Mouse (Mus musculus): ENCODE measurements at regions not wholly inside any gene's neighbourhood (a gene's known extent, or its start where the extent isn't known, plus 50 kb on each side); places are given as distances from the start of the nearest gene placed in this dataset.
"Not testable (repeated sequence)": the region's sequence is repeated elsewhere in the genome, so short reads cannot be mapped to it uniquely, and the experiment has no call there.

DNA sequence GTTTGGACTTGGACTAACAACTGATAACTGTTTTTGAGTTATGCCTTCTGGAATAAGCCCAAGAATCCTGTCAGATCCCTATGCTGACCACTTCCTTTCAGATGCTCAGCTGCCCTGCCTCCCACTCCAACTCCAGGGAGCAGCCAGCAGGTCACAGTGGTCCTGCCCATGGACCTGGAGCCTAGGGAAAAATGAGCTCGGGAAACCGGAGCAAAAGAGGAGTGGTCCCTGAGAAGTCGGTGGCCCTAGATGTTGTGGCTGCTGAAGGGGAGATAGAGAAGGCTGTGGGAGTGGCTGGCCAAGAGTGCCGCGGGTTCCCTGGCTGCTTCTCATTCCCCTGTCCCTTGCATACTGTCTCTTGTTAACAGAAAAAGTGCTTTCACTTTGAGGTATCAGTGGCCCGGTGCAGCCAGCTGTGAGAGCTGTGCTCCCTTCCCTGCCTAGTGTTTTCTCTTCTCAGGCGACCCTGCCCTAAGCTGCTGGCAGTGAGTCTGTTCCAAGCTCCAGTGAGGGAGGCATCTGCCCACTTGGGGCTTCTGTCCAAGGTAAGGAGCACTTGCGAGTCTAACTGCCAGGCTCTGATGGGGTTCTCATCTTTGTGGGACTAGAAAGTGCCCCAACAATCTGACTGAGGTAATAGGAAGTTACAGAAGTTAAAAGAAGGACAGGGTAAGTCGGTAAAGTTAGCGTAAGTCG, 357.2 kb downstream of the Plekhb2 start:
- no peaks in the 10 kb centered on the region for H3K27me3 ChIP-seq (replicated peaks; ENCODE audit: control insufficient read depth, insufficient read depth, low read length)
- no peaks in the 10 kb centered on the region for H3K9me3 ChIP-seq (ENCODE audit: control insufficient read depth, low read length)
- no peaks in the 10 kb centered on the region for H3K4me1 ChIP-seq (replicated peaks; ENCODE audit: control insufficient read depth, insufficient read depth, low read length)
- no peak overlapping the region for H3K9ac ChIP-seq (replicated peaks; ENCODE audit: low read depth, low read length)
- WGBS: 88% methylated on average over 11 of the region's 11 CpGs
- H3K36me3 ChIP-seq (ENCODE audit: control insufficient read depth, insufficient read depth): no peaks in the 10 kb centered on the region
- no peak overlapping the region for H3K27ac ChIP-seq (ENCODE audit: low read length)
- no peak overlapping the region for H3K4me3 ChIP-seq (replicated peaks; ENCODE audit: low read length)
- H3K4me2 ChIP-seq (ENCODE audit: low read length): no peak overlapping the region
- ATAC-seq: no peak

DNA sequence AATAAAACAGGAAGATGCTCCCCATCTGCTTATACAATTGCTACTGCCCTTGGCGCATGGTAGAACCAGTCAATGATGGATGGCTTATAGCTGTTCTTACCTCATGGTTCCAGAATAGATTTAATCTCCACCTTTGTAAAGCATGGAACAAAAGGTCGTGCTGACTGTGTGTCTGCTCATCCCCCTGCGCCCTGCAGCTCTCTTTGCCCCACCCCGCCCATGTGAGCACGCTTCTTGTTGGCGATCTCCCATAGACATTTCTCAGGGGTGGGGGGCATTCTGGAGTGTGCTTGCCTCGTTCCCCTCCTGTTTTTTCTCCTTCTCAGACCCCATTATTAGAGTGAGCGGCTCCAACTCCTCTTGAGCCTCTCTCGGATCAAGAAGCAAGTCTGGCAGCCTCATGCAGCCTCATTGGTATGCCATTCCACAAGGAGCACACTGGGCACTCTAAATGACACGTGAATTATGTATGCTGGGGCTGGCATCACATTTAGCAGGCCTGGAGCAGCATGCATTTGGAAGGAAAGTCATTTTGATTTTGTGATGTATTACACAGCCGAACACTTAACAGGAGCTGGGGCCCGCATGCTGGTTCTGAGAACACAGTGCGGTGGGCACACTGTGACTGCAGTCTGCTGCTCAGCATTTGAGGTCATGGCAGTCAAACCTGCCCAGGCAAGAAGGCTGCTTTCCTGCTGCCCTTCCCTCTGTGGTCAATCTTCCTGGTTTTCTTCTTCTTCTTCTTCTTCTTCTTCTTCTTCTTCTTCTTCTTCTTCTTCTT, 362.5 kb downstream of the Plekhb2 start:
- 68% methylated on average over 13 of the region's 13 CpGs for WGBS
- ATAC-seq: peak; percentile 70
- Histone ChIP-seq H3K4me1 (replicated peaks; ENCODE audit: control insufficient read depth, insufficient read depth, low read length) (no peaks in the 10 kb centered on the region; the same call in 1 of the 2 replicates), H3K4me2 (ENCODE audit: low read length) (no peak overlapping the region), H3K4me3 (replicated peaks; ENCODE audit: low read length) (no peak overlapping the region), H3K9me3 (ENCODE audit: control insufficient read depth, low read length) (no peaks in the 10 kb centered on the region), H3K27me3 (replicated peaks; ENCODE audit: control insufficient read depth, insufficient read depth, low read length) (no peaks in the 10 kb centered on the region), H3K36me3 (ENCODE audit: control insufficient read depth, insufficient read depth) (no peaks in the 10 kb centered on the region), H3K27ac (ENCODE audit: low read length) (no peak overlapping the region), H3K9ac (replicated peaks; ENCODE audit: low read depth, low read length) (no peak overlapping the region)

DNA sequence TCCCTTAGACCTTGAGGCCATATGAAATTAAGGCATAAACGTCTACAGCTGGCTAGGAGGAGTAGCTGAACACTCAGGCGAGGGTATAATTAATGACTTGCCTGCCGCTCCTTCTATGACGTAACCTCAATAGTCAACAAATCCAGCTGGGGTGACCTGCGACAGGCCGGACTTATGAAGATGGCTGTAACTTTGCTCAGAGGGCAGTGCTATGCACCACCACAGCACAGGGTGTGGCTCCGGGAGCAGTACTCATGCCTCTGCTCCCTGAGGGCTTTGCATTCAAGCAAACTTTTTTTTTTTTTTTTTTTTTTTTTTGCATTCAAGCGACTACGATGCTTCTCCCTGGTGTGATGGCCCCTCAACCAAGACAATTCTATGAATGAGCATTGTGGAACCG, 364.1 kb downstream of the Plekhb2 start:
- no peaks in the 10 kb centered on the region; the same call in 1 of the 2 replicates for H3K4me1 ChIP-seq (replicated peaks; ENCODE audit: control insufficient read depth, insufficient read depth, low read length)
- no peaks in the 10 kb centered on the region for H3K9me3 ChIP-seq (ENCODE audit: control insufficient read depth, low read length)
- 87% methylated on average over 10 of the region's 10 CpGs for WGBS

DNA sequence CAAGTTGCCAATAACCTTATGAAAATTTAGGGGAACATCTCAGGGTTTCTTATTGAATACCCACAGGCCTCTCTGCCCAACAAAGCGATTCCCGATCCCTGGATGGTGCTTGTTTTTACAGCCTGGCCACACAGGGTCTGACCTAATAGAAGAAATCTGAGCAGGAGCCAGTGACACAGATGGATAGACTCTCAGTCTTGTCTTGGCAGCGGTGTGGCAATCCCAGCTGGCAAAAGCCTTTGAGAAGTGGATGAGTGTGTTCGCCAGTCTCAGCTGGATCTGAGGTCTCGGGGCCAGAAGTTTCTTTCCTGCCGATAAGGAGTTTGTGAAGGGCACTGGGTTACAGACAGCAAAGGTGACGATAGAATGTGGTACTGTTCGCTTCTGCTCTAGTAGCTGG, 366.6 kb downstream of the Plekhb2 start:
- H3K4me3 ChIP-seq (replicated peaks; ENCODE audit: low read length): no peak overlapping the region
- no peak overlapping the region for H3K9ac ChIP-seq (replicated peaks; ENCODE audit: low read depth, low read length)
- H3K36me3 ChIP-seq (ENCODE audit: control insufficient read depth, insufficient read depth): no peaks in the 10 kb centered on the region
- H3K9me3 ChIP-seq (ENCODE audit: control insufficient read depth, low read length): no peaks in the 10 kb centered on the region
- H3K4me2 ChIP-seq (ENCODE audit: low read length): no peak overlapping the region
- no peak for ATAC-seq
- 85% methylated on average over 8 of the region's 8 CpGs for WGBS
- H3K27me3 ChIP-seq (replicated peaks; ENCODE audit: control insufficient read depth, insufficient read depth, low read length): no peaks in the 10 kb centered on the region
- H3K27ac ChIP-seq (ENCODE audit: low read length): no peak overlapping the region
- no peaks in the 10 kb centered on the region; the same call in 1 of the 2 replicates for H3K4me1 ChIP-seq (replicated peaks; ENCODE audit: control insufficient read depth, insufficient read depth, low read length)

More for the DNA sequence above, 364.1 kb downstream of the Plekhb2 start:
- Histone ChIP-seq H3K27ac (ENCODE audit: low read length) (no peak overlapping the region), H3K9ac (replicated peaks; ENCODE audit: low read depth, low read length) (no peak overlapping the region), H3K36me3 (ENCODE audit: control insufficient read depth, insufficient read depth) (no peaks in the 10 kb centered on the region), H3K4me2 (ENCODE audit: low read length) (no peak overlapping the region), H3K27me3 (replicated peaks; ENCODE audit: control insufficient read depth, insufficient read depth, low read length) (no peaks in the 10 kb centered on the region), H3K4me3 (replicated peaks; ENCODE audit: low read length) (no peak overlapping the region)
- ATAC-seq: no peak

DNA sequence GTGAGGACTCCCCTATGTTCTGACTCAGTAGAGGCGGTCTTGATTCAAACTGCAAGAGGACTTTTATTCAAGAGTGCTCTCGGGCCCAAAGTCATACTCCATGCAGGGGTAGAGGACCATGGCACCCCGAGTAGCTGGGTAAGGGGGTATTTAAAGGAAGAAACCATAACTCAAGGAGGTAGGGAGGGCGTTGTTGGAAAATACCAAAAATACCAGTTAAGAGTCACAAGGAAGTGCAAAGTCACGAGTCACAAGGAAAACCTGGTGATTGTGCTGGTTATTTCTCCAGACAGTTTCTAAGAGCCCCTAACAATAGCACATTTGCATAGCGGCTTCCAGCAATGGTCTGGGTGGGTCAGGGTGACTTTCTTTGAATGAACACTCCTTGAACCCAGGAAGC, 370.4 kb downstream of the Plekhb2 start:
- not testable (repeated sequence) for H3K36me3 ChIP-seq (ENCODE audit: control insufficient read depth, insufficient read depth); H3K9me3 ChIP-seq (ENCODE audit: control insufficient read depth, low read length); H3K27ac ChIP-seq (ENCODE audit: low read length); H3K4me1 ChIP-seq (replicated peaks; ENCODE audit: control insufficient read depth, insufficient read depth, low read length); H3K4me3 ChIP-seq (replicated peaks; ENCODE audit: low read length); H3K9ac ChIP-seq (replicated peaks; ENCODE audit: low read depth, low read length); ATAC-seq; H3K4me2 ChIP-seq (ENCODE audit: low read length); H3K27me3 ChIP-seq (replicated peaks; ENCODE audit: control insufficient read depth, insufficient read depth, low read length)
- WGBS: 86% methylated on average over 6 of the region's 6 CpGs

DNA sequence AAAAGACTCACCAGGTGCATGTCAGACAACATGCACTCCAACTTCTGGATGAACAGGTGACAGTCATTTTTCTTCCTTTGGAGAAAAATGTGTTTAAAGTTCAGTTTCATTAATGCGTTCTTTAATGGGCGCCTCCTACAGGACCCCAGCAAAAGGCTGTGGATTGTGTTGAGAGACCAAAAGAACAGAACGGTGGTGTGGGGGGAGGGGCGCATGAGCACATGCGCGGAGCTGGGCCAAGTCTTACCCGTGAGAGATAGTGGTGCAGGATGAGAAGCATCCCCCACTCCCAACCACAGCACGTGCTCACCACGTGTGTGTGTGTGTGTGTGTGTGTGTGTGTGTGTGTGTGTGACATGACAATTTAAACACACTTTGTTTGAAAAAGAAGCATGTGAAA, 371.0 kb downstream of the Plekhb2 start:
- H3K27me3 ChIP-seq (replicated peaks; ENCODE audit: control insufficient read depth, insufficient read depth, low read length): no peaks in the 10 kb centered on the region
- no peaks in the 10 kb centered on the region; the same call in 1 of the 2 replicates for H3K4me1 ChIP-seq (replicated peaks; ENCODE audit: control insufficient read depth, insufficient read depth, low read length)
- ATAC-seq: no peak
- H3K9ac ChIP-seq (replicated peaks; ENCODE audit: low read depth, low read length): no peak overlapping the region
- H3K36me3 ChIP-seq (ENCODE audit: control insufficient read depth, insufficient read depth): no peaks in the 10 kb centered on the region
- 84% methylated on average over 9 of the region's 9 CpGs for WGBS
- H3K27ac ChIP-seq (ENCODE audit: low read length): no peak overlapping the region
- no peaks in the 10 kb centered on the region for H3K9me3 ChIP-seq (ENCODE audit: control insufficient read depth, low read length)
- no peak overlapping the region for H3K4me2 ChIP-seq (ENCODE audit: low read length)
- no peak overlapping the region for H3K4me3 ChIP-seq (replicated peaks; ENCODE audit: low read length)

DNA sequence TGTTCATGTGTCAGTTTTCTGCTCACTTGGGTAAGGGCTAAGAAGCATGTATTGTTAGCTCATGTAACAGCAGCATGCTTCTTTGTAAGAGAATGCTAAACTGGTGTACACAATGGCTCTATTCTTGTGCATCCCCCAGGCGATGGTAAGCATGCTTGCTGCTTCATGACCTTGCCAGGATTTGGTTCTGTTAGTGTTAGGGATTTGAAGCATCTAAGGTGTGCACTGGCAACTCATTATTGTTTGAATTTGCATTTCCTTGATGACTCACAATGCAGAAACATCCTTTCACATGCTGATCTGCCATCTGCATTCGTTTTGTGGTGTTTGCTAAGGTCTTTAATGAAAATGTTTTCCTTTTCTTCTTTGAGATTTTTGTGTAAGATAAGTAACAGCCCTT, 382.8 kb downstream of the Plekhb2 start:
- WGBS: 12% methylated on average over 2 of the region's 2 CpGs
- Histone ChIP-seq H3K27ac (ENCODE audit: low read length) (no peak overlapping the region), H3K9me3 (ENCODE audit: control insufficient read depth, low read length) (no peaks in the 10 kb centered on the region), H3K36me3 (ENCODE audit: control insufficient read depth, insufficient read depth) (no peaks in the 10 kb centered on the region), H3K9ac (replicated peaks; ENCODE audit: low read depth, low read length) (no peak overlapping the region), H3K4me1 (replicated peaks; ENCODE audit: control insufficient read depth, insufficient read depth, low read length) (no peaks in the 10 kb centered on the region), H3K27me3 (replicated peaks; ENCODE audit: control insufficient read depth, insufficient read depth, low read length) (no peaks in the 10 kb centered on the region), H3K4me2 (ENCODE audit: low read length) (no peak overlapping the region), H3K4me3 (replicated peaks; ENCODE audit: low read length) (no peak overlapping the region)
- ATAC-seq: no peak

DNA sequence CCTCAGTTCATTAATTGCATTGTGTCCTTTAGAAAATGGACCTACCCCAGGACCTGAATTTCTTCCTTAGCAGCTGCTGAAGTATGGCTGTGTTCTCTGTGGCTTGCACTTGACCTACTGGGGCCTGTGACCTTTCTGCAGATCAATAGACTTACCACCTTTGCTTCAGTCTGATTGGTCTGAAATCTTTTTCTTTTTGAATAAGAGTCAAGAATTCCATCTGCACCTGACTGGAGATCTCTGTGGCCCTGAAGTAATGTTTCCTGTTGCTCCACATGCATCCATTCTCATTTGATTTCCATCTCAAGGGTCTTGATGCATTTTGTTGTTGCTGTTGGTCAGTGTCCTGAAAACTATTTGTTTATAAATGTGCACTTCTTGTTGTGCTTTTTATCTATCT, 388.4 kb downstream of the Plekhb2 start:
- no peak overlapping the region for H3K27ac ChIP-seq (ENCODE audit: low read length)
- no peak for ATAC-seq
- no peaks in the 10 kb centered on the region for H3K27me3 ChIP-seq (replicated peaks; ENCODE audit: control insufficient read depth, insufficient read depth, low read length)
- H3K9ac ChIP-seq (replicated peaks; ENCODE audit: low read depth, low read length): no peak overlapping the region
- H3K36me3 ChIP-seq (ENCODE audit: control insufficient read depth, insufficient read depth): no peaks in the 10 kb centered on the region
- H3K9me3 ChIP-seq (ENCODE audit: control insufficient read depth, low read length): no peaks in the 10 kb centered on the region
- no peak overlapping the region for H3K4me3 ChIP-seq (replicated peaks; ENCODE audit: low read length)
- H3K4me2 ChIP-seq (ENCODE audit: low read length): no peak overlapping the region
- H3K4me1 ChIP-seq (replicated peaks; ENCODE audit: control insufficient read depth, insufficient read depth, low read length): peaks cover 11% of the 10 kb centered on the region

DNA sequence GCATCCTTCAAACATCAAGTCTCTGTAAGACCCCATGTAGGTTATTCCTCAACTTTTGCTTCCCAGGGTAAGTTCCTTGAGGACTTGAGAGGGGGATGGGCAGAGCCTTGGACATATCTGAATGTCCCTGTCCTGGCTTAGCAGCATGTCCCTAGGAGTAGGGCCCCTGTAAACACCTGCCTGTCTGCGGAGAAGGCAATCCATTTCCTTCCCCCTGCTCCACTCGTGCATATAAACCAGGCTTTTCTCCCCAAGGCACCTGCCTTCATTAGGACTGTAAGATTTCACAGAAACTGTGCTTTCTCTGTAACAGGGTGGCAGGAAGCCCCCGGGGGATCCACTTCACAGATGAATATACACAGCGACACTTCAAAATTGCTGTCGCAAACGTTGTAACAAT, 393.1 kb downstream of the Plekhb2 start:
- Histone ChIP-seq H3K36me3 (ENCODE audit: control insufficient read depth, insufficient read depth) (no peaks in the 10 kb centered on the region), H3K4me1 (replicated peaks; ENCODE audit: control insufficient read depth, insufficient read depth, low read length) (peaks cover 13% of the 10 kb centered on the region), H3K27ac (ENCODE audit: low read length) (no peak overlapping the region), H3K27me3 (replicated peaks; ENCODE audit: control insufficient read depth, insufficient read depth, low read length) (no peaks in the 10 kb centered on the region), H3K9me3 (ENCODE audit: control insufficient read depth, low read length) (no peaks in the 10 kb centered on the region), H3K9ac (replicated peaks; ENCODE audit: low read depth, low read length) (no peak overlapping the region), H3K4me2 (ENCODE audit: low read length) (peak overlapping the region; percentile 27; the same call in 1 of the 2 replicates), H3K4me3 (replicated peaks; ENCODE audit: low read length) (no peak overlapping the region)
- 51% methylated on average over 6 of the region's 6 CpGs for WGBS
- peak; percentile 73 for ATAC-seq

Measured in forebrain, embryonic 16.5 days (tissue).